Mouse (Mus musculus) hindbrain, postnatal 0 days (tissue): Measurements from ENCODE around the gene Ctnnd1. TPM values are rescaled to one million over a fixed set of nuclear protein-coding genes. Genes with fewer than 3 reads are reported as not detected.
A peak's percentile ranks its signal among the peaks of the same experiment; 100 is the strongest.

ENCODE experiments used
- ATAC-seq: fragments of 200-750 bp; cut with Nextera tagmentation; 2 replicates; pipeline ENCODE4 v1.8.0; 2017; ENCODE audit warnings: mild to moderate bottlenecking, moderate TSS enrichment, moderate library complexity
- DNase-seq: peaks from one replicate; pipeline ENCODE4 v3.0.0-alpha.2; 2015; ENCODE audit warnings: low spot score
- H3K27ac ChIP-seq: fragments of 300-500 bp; sonication (generic); 2 replicates; pipeline ENCODE4 v1.5.1; 2014; ENCODE audit warnings: mild to moderate bottlenecking
- H3K27me3 ChIP-seq: fragments of 300-500 bp; sonication (generic); 2 replicates; pipeline ENCODE4 v1.6.1; 2014; ENCODE audit warnings: low read length, mixed read lengths; ENCODE audit not compliant: insufficient read depth
- H3K36me3 ChIP-seq: fragments of 300-500 bp; sonication (generic); 2 replicates; pipeline ENCODE4 v1.6.1; 2014; ENCODE audit warnings: low read length, mixed read lengths; ENCODE audit not compliant: insufficient read depth
- H3K4me1 ChIP-seq: fragments of 300-500 bp; sonication (generic); 2 replicates; pipeline ENCODE4 v1.6.1; 2014; ENCODE audit warnings: antibody characterized with exemption, low read length, mixed read lengths; ENCODE audit not compliant: insufficient read depth
- H3K4me2 ChIP-seq: fragments of 300-500 bp; sonication (generic); 2 replicates; pipeline ENCODE4 v1.6.1; 2014; ENCODE audit warnings: low read depth, mild to moderate bottlenecking, low read length, moderate library complexity, mixed read lengths
- H3K4me3 ChIP-seq: fragments of 300-500 bp; sonication (generic); 2 replicates; pipeline ENCODE4 v1.5.1; 2014; ENCODE audit warnings: low read length
- H3K9ac ChIP-seq: fragments of 300-500 bp; sonication (generic); replicated peaks from 2 replicates; pipeline ENCODE4 v1.6.1; 2014; ENCODE audit warnings: mild to moderate bottlenecking, low read length, moderate library complexity, mixed read lengths
- H3K9me3 ChIP-seq: fragments of 300-500 bp; sonication (generic); 2 replicates; pipeline ENCODE4 v1.6.1; 2016; ENCODE audit warnings: low read length, mixed read lengths
- CTCF ChIP-seq: IDR thresholded peaks from 2 replicates; pipeline ENCODE4 v1.5.1; 2016; ENCODE audit warnings: antibody characterized with exemption, control low read depth, low read depth
- WGBS: fragments of 180-500 bp; shearing (Covaris S2); extraction: QIAGEN DNeasy Blood & Tissue Kit; methylation state at CpG from one replicate; pipeline ENCODE4 v1.1.7; 2014; 5-methylcytosine and 5-hydroxymethylcytosine counted together
- polyA plus RNA-seq: library from polyadenylated mRNA; unstranded; fragments of >200 nt; fragmentation: Nextera tagmentation; extraction: Ambion mirVana; gene quantifications from 2 replicates; pipeline ENCODE4 v1.2.1, GENCODE M21; 2015
- total RNA-seq: library from RNA; depleted of rRNA; stranded (reverse); fragments of >200 nt; gene quantifications from 2 replicates; pipeline ENCODE4 v1.2.3, GENCODE M21; 2014

Ctnnd1 gene
- total and polyA plus RNA-seq, 2 experiments from 2014 or later = 15.8 to 75.7 TPM

DNA sequence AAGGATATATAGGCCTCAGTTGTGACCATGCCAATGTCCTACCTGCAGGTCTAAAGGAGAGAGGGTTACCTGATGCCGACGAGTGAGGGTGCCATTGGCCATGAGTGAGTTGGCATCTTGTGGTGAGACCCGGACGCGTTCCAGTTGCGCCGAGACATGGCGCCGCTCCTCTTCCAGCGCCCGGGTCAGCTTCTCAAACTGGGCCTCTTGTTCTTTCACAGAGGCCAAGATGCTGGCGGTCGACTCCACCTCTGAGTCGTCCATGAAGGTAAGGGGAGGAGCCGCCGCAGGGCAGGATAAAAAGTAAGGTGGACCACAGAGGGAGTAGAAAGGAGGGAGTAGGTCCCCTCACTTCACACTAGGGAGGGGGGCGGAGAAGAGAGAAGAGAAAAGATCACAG, 26.4 kb downstream of the Ctnnd1 start:
- H3K27ac ChIP-seq = no peak overlapping the region
- H3K4me3 ChIP-seq = no peak overlapping the region
- no peak for DNase-seq
- 95% methylated on average over 17 of the region's 17 CpGs for WGBS
- peaks cover 23% of the 10 kb centered on the region for H3K36me3 ChIP-seq
- H3K4me1 ChIP-seq = no peaks in the 10 kb centered on the region
- no peak for ATAC-seq
- no peak overlapping the region for H3K4me2 ChIP-seq
- H3K9me3 ChIP-seq = no peaks in the 10 kb centered on the region
- no peak for TF ChIP-seq CTCF
- no peak overlapping the region for H3K9ac ChIP-seq
- no peaks in the 10 kb centered on the region for H3K27me3 ChIP-seq

DNA sequence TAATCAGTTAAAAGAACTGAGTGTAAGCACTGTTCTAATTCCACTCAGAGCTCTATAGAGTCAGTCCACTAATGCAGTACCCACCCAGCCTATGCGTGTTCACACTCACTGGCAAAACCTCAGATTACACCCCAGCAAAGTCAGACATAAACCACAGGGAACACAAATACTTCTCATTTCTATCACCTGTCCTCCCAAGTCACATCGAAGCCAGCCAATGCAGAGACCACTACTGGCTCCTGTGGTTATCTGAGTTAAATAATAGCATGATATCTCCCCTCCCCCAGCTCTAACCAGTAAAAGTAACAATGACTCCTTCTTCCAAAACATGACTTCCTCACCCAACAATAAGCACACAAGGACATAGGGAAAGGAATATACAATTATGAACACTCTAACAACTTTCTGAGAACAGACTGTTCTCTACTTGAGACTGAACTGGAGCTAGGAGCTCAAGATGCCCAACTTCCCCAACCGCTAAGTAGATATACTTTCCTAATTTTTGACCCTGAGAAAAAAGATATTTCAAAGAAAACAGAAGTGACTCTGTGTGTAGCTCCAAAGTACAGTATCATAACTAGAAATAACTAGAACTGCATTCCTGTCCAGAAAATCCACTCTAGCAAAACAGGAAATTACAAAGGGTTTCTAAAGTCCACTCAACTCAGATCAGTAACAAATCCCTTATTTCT, 27.0 kb downstream of the Ctnnd1 start:
- DNase-seq (no peak), ATAC-seq (no peak)
- H3K27ac ChIP-seq = no peak overlapping the region
- H3K9me3 ChIP-seq = no peaks in the 10 kb centered on the region
- H3K36me3 ChIP-seq = peaks cover 23% of the 10 kb centered on the region
- H3K9ac ChIP-seq = no peak overlapping the region
- no peak overlapping the region for H3K4me2 ChIP-seq
- H3K27me3 ChIP-seq = no peaks in the 10 kb centered on the region
- no peaks in the 10 kb centered on the region for H3K4me1 ChIP-seq
- 89% methylated on average over 3 of the region's 3 CpGs for WGBS
- no peak overlapping the region for H3K4me3 ChIP-seq
- TF ChIP-seq CTCF = no peak

DNA sequence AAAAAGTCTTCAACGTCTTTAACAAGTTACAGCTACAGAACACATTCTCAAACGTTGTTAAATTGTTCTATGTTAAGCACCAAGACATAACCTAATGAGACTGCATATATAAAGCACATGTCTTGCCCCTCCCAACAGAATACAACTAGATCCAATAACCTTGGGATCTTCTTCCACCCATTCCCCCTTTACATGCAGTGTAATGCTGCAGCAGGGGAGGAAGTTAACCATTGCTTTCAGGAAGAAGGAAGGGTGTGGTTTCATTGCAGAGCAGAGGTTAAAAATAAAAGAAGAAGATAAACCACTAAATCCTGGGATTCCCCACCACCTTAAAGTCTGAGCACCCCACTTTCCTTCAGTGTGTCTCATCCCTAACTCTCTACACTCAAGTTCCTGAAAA, 27.9 kb downstream of the Ctnnd1 start:
- TF ChIP-seq CTCF = no peak
- Histone ChIP-seq H3K4me1 (no peaks in the 10 kb centered on the region), H3K4me2 (no peak overlapping the region), H3K9ac (no peak overlapping the region), H3K27ac (no peak overlapping the region), H3K27me3 (no peaks in the 10 kb centered on the region), H3K36me3 (peaks cover 23% of the 10 kb centered on the region), H3K9me3 (no peaks in the 10 kb centered on the region), H3K4me3 (no peak overlapping the region)
- no peak for DNase-seq
- no peak for ATAC-seq
- WGBS = 84% methylated on average over 2 of the region's 2 CpGs

DNA sequence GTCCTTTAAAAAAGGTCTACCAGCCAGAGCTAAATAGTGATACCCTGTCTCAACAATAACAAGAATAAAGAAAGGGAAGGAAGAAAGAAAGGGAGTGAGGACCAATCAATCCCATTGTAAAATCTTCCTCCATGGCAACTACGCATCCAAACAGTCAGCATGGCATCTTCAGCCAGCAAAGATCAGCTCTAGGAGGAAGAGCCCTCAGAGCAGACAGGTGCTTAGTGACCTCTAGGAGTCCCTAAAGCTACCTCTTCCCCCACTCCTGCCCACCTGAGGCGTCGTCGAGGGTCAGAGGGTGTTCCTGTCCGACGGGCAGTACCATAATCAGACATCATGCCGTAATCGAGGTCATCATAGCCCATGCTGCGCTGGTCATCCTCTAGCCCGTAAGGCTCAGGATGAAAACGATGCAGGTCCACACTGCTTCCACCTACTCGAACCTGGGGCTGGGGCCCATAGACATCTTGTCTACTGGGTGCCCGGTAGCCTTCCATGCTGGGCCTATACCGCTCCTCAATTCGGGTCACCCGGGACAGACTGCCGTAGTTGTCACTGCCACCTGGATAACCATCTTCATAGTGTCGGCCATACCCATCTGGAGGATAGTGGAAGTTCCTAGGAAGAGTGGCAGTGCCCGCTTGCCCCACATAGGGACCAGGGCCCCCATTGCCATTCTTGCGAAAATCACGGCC, 30.8 kb downstream of the Ctnnd1 start:
- no peak for TF ChIP-seq CTCF
- Histone ChIP-seq H3K27me3 (no peaks in the 10 kb centered on the region), H3K4me2 (no peak overlapping the region), H3K9ac (no peak overlapping the region), H3K4me3 (no peak overlapping the region), H3K4me1 (no peaks in the 10 kb centered on the region), H3K27ac (no peak overlapping the region), H3K9me3 (no peaks in the 10 kb centered on the region), H3K36me3 (peaks cover 39% of the 10 kb centered on the region)
- 97% methylated on average over 21 of the region's 21 CpGs for WGBS
- ATAC-seq (0 out of 2 replicates have a peak, but pooled peaks have one; percentile 13), DNase-seq (no peak)

DNA sequence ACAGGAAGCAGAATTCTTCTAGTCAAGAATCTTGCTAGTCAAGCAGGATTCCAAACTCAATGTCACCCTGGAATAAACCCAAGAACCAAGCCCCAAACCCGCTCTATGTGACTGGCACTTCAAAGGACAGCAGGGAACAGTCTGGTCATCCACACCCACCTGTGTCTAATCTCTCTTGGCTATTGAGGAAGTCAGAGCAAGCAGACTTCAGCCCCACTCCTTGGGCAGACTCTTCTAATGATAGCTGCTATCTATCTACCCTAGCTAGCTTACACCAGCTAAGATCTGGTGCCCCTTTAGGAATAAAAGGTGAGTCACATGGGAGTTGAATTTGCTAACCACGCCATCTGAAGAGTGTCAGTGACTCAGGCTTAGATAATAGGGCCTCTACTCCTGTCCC, 31.7 kb downstream of the Ctnnd1 start:
- no peak overlapping the region for H3K4me2 ChIP-seq
- WGBS = 73% methylated on average over 2 of the region's 2 CpGs
- 0 out of 2 replicates have a peak overlapping the region, but pooled peaks have one; percentile 9 for H3K27ac ChIP-seq
- H3K9me3 ChIP-seq = no peaks in the 10 kb centered on the region
- no peak for TF ChIP-seq CTCF
- no peak overlapping the region for H3K4me3 ChIP-seq
- ATAC-seq = no peak
- peaks cover 44% of the 10 kb centered on the region for H3K36me3 ChIP-seq
- no peaks in the 10 kb centered on the region for H3K27me3 ChIP-seq
- H3K4me1 ChIP-seq = no peaks in the 10 kb centered on the region
- DNase-seq = no peak
- no peak overlapping the region for H3K9ac ChIP-seq

DNA sequence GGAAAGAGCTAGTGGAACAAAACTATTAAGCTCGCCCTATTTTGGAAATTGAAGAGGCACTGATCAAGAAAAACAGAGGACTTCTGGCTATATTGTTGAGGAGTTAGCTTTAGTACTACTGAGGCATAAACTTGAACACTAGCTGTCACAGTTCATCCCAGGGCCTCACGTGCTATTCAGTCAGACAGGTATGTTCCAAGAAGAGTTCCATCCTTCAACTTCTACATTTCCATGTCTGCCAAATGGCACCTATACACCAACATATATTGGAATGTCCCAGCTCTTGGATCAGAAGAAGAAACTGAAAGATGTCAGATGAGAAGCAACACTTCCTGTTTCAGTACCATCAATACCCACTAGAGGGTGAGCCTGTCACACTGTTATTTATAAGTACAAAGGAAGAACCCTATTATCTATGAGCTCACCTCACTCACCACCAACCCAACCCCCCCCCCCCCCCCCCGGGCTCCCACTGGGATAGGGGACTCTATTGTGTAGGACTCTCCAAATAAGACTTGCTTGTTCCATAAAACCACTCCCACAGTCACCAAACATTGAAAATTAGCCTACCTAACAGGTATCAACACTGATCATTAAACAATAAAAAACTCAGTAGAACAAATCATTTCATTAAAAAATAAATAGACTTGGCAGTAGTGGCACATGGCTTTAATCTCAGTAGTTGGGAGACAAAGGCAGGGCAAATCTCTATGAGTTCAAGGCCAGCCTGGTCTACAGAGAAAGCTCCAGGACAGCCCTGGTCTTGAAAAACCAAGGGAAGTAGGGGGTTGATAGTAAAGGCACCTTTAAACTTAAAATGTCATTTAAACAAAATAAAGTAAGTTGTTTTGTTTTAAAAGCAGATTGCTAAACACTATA, 32.7 kb downstream of the Ctnnd1 start:
- Histone ChIP-seq H3K4me1 (no peaks in the 10 kb centered on the region), H3K4me3 (no peak overlapping the region), H3K9ac (no peak overlapping the region), H3K36me3 (peaks cover 54% of the 10 kb centered on the region), H3K4me2 (no peak overlapping the region), H3K27me3 (no peaks in the 10 kb centered on the region), H3K9me3 (no peaks in the 10 kb centered on the region), H3K27ac (no peak overlapping the region)
- TF ChIP-seq CTCF = peak; percentile 83
- DNase-seq = peak; percentile 78
- WGBS = 67% methylated on average over 3 of the region's 3 CpGs
- ATAC-seq = peak; percentile 90
